Mouse (Mus musculus) C2C12 (cell line): Measurements from ENCODE around the gene Hba-x.

Experiments
- CTCF ChIP-seq: IDR thresholded peaks from one replicate; pipeline ENCODE4 v1.5.1; 2011; ENCODE audit not compliant: control insufficient read depth, insufficient read depth, insufficient read length
- MAX ChIP-seq: IDR thresholded peaks from one replicate; pipeline ENCODE4 v1.6.1; 2011; ENCODE audit warnings: mild to moderate bottlenecking, control low read depth
- MYOD1 ChIP-seq: IDR thresholded peaks from one replicate; pipeline ENCODE4 v1.6.1; 2011; ENCODE audit warnings: low read depth; ENCODE audit not compliant: control insufficient read depth, insufficient read length
- USF1 ChIP-seq: IDR thresholded peaks from one replicate; pipeline ENCODE4 v1.6.1; 2011; ENCODE audit warnings: low read depth, mild to moderate bottlenecking, control low read depth, moderate library complexity

- no peak for TF ChIP-seq MAX
- no peak for TF ChIP-seq CTCF
- no peak for TF ChIP-seq MYOD1
- no peak for TF ChIP-seq USF1
Observed at GRCm38 (mm10) chr11:32235646-32236045, 40.6 kb upstream of the Hba-x start.
